Mouse (Mus musculus): Measurements from ENCODE around the gene Gm29866.
"Not testable (repeated sequence)": the region's sequence is repeated elsewhere in the genome, so short reads cannot be mapped to it uniquely, and the experiment has no call there.

Gm29866 gene

GRCm38 (mm10) chrY:20993557-20993956, at the start of gene Gm29866:
TSS of gene Gm29866 (minus strand) at chrY:20993657.
- not testable (repeated sequence) for DNase-seq (ENCODE audit: low spot score)

Data from embryo, embryonic 10.5 days (tissue).